Mouse (Mus musculus) heart, postnatal 0 days (tissue): ENCODE measurements at regions not wholly inside any gene's neighbourhood (a gene's known extent, or its start where the extent isn't known, plus 50 kb on each side); places are given as distances from the start of the nearest gene placed in this dataset.

Experiments used
- CTCF ChIP-seq: IDR thresholded peaks from 2 replicates; pipeline ENCODE4 v1.5.1; 2016; ENCODE audit warnings: antibody characterized with exemption, control low read depth, low read depth
- EP300 ChIP-seq: IDR thresholded peaks from 2 replicates; pipeline ENCODE4 v1.6.1; 2016; ENCODE audit warnings: antibody characterized with exemption, low read depth

DNA sequence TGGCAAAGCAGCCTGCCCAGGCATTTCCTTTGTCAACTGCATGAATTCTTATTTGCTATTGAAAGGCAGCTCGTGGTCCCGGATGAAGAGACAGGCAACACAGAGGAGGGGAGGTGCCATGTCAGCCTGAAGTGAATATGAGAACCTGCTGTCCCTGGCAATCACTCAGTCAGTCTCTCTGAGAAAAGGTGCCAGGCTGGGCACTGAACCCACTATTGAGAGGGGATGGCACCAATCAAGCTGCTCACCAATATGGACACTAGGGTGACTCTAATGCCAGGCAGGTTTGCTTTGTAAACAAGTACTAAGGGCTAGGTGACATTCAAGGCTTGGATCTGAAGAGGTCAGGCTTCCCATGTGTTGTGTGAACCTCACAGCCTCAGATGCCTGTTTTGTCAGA is 222.0 kb upstream of the Wscd1 start:
- TF ChIP-seq EP300 (no peak), CTCF (no peak)
